In genomic region chr8:126686827-126687226, GRCm38 (mm10) we compare ENCODE assay signal across 10 mouse cellular contexts.
DNase-seq lines count a peak whose midpoint lies in the region.
"Had no signal": no experiment of that assay in that cellular context is flagged by ENCODE, and none has a peak within 500 bp of the region (broad histone marks: within the 10 kb centered on the region; RNA-seq: fewer than 3 reads in every experiment).

No protein-coding gene starts in this region.

- intact Hi-C loops in gastrocnemius, postnatal 36 days (cut with DNase I), result no loop called here

- peak; percentile 38 for DNase-seq in gastrocnemius, postnatal 25 days
- no peak for DNase-seq in gastrocnemius, postnatal 36 days
- DNase-seq in 3T3-L1 (ENCODE audit: low read depth, low spot score), result peak; percentile 86
- DNase-seq in T-cell, adult 2 months (ENCODE audit: low spot score), result peak; percentile 34
- DNase-seq in skeletal muscle tissue, adult 2 months (ENCODE audit: low read depth, low spot score), result peak; percentile 49
- DNase-seq in embryo, embryonic 10 days (ENCODE audit: low spot score), result no peak
- DNase-seq in cerebellum, postnatal 36 days, result no peak
- no peak for DNase-seq in lung, adult 18-20 months
- DNase-seq: cerebellum, postnatal 10 days; retina, postnatal 1 day had no signal

Comparison
In these comparisons a context has a peak if more than half of its experiments do, and no peak if none do; other contexts are left out.
1. DNase-seq: peak in gastrocnemius, postnatal 25 days (single experiment), 3T3-L1 (single experiment), T-cell, adult 2 months (single experiment) and skeletal muscle tissue, adult 2 months (single experiment); none in gastrocnemius, postnatal 36 days (0 of 2), embryo, embryonic 10 days (single experiment), cerebellum, postnatal 36 days (0 of 2) and lung, adult 18-20 months (0 of 2).